Mouse (Mus musculus) cerebellum, postnatal 10 days (tissue): ENCODE results near the gene Gm10670.
"Not testable (repeated sequence)": the region's sequence is repeated elsewhere in the genome, so short reads cannot be mapped to it uniquely, and the experiment has no call there.

Experiments
- DNase-seq, 2 experiments: peaks; one replicate each; pipeline ENCODE4 v3.0.0; 2021; ENCODE audit warnings: mixed read lengths in 2 of 2

The Gm10670 gene

DNA sequence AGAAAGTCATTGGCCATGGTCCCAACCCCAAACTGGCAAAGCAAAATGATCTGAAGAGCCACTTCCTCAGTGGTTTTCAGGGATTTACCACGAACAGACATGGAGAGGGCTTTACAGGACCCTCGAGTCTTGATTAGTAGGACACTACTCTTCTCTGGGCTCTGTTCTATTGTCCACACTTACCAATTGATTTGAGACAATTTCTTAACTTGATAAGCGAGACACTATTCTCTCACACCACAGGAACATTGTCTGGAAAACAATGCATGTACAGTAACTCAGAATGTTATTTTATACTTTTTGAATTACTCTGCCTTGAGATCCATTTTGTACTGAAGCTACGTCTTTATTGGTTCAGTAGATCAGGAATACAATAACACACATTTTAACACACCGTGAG, at the start of gene Gm10670:
Gm10670 (minus strand) TSS at position 101 of the 400 bp plus-strand sequence.
- not testable (repeated sequence) for DNase-seq

DNA sequence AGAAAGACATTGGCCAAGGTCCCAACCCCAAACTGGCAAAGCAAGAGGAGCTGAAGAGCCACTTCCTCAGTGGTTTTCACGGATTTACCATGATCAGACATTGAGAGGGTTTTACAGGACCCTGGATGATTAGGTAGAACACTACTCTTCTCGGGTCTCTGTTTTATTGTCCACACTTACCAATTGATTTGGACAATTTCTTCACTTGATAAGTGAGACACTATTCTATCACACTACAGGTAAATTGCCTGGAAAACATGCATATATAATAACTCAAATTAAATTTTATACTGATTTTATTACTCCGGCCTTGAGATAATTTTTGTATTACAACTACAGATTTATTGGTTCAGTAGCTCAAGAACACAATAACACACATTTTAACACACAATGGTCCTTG, 35.7 kb upstream of the Gm10670 start, which contains the start of gene Vmn1r103:
Vmn1r103 (minus strand) TSS at position 101 of the 400 bp plus-strand sequence.
- not testable (repeated sequence) for DNase-seq

DNA sequence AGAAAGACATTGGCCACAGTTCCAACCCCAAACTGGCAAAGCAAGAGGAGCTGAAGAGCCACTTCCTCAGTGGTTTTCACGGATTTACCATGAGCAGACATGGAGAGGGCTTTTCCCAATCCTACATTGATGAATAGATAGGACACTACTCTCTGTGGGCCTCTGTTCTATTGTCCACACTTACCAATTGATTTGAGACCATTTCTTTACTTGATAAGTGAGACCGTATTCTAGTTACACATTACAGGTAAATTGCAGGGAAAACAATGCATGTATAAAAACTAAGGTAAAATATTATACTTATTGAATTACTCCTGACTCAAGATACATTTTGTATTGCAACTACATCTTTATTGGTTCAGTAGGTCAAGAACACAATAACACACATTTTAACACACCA, 32.2 kb downstream of the Gm10670 start, which contains the start of gene Vmn1r101:
Vmn1r101 (minus strand) TSS at position 101 of the 400 bp plus-strand sequence.
- not testable (repeated sequence) for DNase-seq
